Mouse (Mus musculus): ENCODE data around the gene Nckipsd.

The Nckipsd gene

GRCm38 (mm10) chr9:108808163-108808665 lies at the start of gene Nckipsd:
Nckipsd (plus strand) TSS chr9:108808368.
- peak; percentile 95 for DNase-seq (ENCODE audit: low read depth, low spot score)

- no peak for DNase-seq (ENCODE audit: low read depth, low spot score)
Measured at GRCm38 (mm10) chr9:108759121-108759520, 49.0 kb upstream of the Nckipsd start.

- peak; percentile 54 for DNase-seq (ENCODE audit: low read depth, low spot score)
Measured at GRCm38 (mm10) chr9:108759805-108760204, 48.4 kb upstream of the Nckipsd start.

- no peak for DNase-seq (ENCODE audit: low read depth, low spot score)
Measured at GRCm38 (mm10) chr9:108761561-108761960, 46.6 kb upstream of the Nckipsd start.

GRCm38 (mm10) chr9:108764971-108765370 lies 43.2 kb upstream of the Nckipsd start:
- DNase-seq (ENCODE audit: low read depth, low spot score): no peak

GRCm38 (mm10) chr9:108776614-108777013 lies 31.6 kb upstream of the Nckipsd start:
- no peak for DNase-seq (ENCODE audit: low read depth, low spot score)

- no peak for DNase-seq (ENCODE audit: low read depth, low spot score)
Measured at GRCm38 (mm10) chr9:108777276-108777675, 30.9 kb upstream of the Nckipsd start.

- no peak for DNase-seq (ENCODE audit: low read depth, low spot score)
Measured at GRCm38 (mm10) chr9:108780959-108781358, 27.2 kb upstream of the Nckipsd start.

GRCm38 (mm10) chr9:108781891-108782290 lies 26.3 kb upstream of the Nckipsd start:
- no peak for DNase-seq (ENCODE audit: low read depth, low spot score)

- DNase-seq (ENCODE audit: low read depth, low spot score): peak; percentile 24
Measured at GRCm38 (mm10) chr9:108782836-108783547, 25.2 kb upstream of the Nckipsd start.

- DNase-seq (ENCODE audit: low read depth, low spot score): peak; percentile 96
Measured at GRCm38 (mm10) chr9:108783548-108784463, 24.4 kb upstream of the Nckipsd start, which contains the start of gene Ip6k2. Ip6k2 (plus strand) TSS chr9:108783796.

GRCm38 (mm10) chr9:108785416-108785815 lies 22.8 kb upstream of the Nckipsd start:
- peak; percentile 60 for DNase-seq (ENCODE audit: low read depth, low spot score)

GRCm38 (mm10) chr9:108786494-108786893 lies 21.7 kb upstream of the Nckipsd start:
- no peak for DNase-seq (ENCODE audit: low read depth, low spot score)

GRCm38 (mm10) chr9:108787080-108787479 lies 21.1 kb upstream of the Nckipsd start:
- DNase-seq (ENCODE audit: low read depth, low spot score): no peak

GRCm38 (mm10) chr9:108788713-108789112 lies 19.5 kb upstream of the Nckipsd start:
- no peak for DNase-seq (ENCODE audit: low read depth, low spot score)

GRCm38 (mm10) chr9:108792307-108792706 lies 15.9 kb upstream of the Nckipsd start:
- no peak for DNase-seq (ENCODE audit: low read depth, low spot score)

GRCm38 (mm10) chr9:108792730-108793129 lies 15.4 kb upstream of the Nckipsd start:
- DNase-seq (ENCODE audit: low read depth, low spot score): no peak

- no peak for DNase-seq (ENCODE audit: low read depth, low spot score)
Measured at GRCm38 (mm10) chr9:108795281-108795680, 12.9 kb upstream of the Nckipsd start.

GRCm38 (mm10) chr9:108795762-108796161 lies 12.4 kb upstream of the Nckipsd start:
- no peak for DNase-seq (ENCODE audit: low read depth, low spot score)

GRCm38 (mm10) chr9:108796351-108796981 lies 11.7 kb upstream of the Nckipsd start:
- DNase-seq (ENCODE audit: low read depth, low spot score): no peak

- DNase-seq (ENCODE audit: low read depth, low spot score): no peak
Measured at GRCm38 (mm10) chr9:108797477-108797876, 10.7 kb upstream of the Nckipsd start.
